Mouse (Mus musculus): ENCODE results near the gene Ddi2.

DNA sequence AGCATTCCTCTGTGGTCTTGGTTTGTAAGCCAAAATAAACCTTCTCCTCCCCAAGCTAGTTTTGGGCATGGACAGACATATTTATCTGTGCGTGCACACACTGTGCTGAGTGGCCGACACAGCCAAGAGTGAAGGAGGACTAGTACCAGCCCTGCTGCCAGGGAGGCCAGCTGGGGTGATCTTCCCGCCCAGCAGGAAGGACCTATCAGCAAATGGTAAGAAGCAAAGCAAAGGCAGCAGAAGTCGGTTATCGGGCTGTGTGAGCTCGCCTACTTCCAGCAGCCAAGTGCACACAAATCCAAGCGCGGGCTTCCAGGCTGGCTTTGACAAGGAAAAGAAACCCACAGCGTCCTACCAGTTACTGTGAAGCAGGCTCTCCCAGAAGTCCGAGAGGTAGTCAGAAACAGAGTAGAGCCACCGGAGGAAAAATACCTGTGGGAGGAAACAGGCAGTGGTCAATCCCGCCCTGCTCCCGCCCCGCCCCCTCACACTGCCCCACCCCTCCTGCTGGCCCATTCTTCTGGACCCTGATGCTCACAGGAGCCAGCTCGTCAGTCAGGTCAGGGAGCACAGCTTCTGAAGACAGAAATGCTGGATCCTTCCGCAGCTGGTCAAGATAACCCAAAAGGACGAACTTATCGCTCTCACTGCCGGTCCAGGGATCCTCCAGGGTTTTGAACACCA is 44.3 kb upstream of the Ddi2 start:
- TF ChIP-seq CTCF (IDR thresholded peaks at IDR 0.05): no peak
- TF ChIP-seq EP300 (IDR thresholded peaks at IDR 0.05): no peak

All from lung, postnatal 0 days (tissue).